Mouse (Mus musculus) thymus, postnatal 25 days (tissue): ENCODE data around the gene Ttc16.
A peak's percentile ranks its signal among the peaks of the same experiment; 100 is the strongest.

ENCODE experiments used
- DNase-seq: peaks from one replicate; pipeline ENCODE4 v3.0.0; 2022

The Ttc16 gene

DNA sequence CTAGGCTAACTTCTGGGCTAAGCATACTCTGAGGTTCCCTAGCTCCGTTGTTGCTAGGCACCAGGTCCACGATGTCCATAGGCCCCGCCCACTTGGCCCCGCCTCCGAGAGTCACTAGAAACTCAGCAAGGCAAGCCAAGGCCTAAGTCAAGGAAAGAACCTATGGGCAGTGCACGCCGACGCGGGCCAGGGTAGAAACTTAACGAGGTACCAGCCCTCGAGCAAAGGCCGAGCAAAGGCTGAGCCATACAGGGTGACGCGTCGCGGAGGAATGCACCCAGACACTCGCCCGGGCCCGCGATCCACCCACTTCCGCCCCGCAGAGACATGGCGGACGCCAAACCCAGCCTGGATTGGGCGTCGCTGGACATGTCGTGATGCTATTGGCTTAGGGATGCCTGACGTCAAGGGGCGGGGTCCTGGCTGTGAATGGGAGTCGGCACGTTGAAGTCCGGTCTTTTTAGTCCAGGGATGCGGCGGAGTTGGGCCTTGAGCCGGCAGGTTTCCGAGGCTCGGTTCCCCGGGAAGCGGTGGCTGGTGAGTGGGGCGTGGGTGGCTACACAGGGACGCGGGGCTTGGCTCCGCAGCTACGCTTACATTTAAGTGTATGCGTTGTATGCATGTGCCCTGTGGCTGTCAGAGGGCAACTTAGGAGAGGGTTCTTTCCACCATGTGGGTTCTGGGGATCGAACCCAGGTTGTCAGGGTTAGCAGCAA is at the start of gene Ttc16, which contains the start of gene Ptrh1:
Gene Ttc16 (minus strand): TSS at position 275 of the 716 bp plus-strand sequence.
Gene Ptrh1 (plus strand): TSS at position 428 of the 716 bp plus-strand sequence.
- peak; percentile 97 for DNase-seq

DNA sequence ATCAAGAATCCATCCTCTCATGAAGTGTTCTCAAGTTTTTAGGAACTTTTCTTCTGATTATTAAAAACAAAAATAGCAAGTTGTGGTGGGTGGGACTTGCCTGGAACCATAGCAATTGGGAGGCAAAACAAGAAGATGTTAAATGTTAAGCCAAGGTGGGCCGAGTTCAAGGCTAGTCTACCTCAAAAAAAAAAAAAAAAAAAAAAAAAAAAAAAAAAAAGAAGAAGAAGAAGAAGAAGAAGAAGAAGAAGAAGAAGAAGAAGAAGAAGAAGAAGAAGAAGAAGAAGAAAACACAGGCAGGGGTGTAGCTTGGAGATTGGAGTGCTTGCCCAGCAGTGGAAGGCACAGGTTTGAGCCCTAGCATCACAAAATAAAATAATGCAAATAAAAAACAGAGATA is 49.3 kb upstream of the Ttc16 start:
- no peak for DNase-seq

DNA sequence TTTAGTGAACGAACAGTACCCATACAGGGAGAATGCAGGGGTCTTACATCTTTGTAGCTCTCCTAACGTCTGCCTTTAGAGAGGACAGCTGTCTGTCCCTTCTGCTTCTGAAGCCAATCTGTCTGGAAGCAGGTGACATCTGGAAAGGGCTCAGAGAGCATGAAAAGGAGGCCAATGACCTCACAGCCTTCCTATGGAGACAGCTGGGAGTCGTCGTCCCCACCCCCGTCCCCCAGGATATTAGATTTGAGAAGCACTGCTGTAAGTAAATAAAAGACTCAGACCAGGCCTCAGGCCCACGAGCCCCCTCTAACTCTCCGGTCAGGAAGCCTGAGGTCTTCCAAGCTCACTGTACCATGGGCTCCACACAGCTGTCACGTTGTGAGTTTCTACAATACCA is 48.7 kb upstream of the Ttc16 start:
- no peak for DNase-seq

DNA sequence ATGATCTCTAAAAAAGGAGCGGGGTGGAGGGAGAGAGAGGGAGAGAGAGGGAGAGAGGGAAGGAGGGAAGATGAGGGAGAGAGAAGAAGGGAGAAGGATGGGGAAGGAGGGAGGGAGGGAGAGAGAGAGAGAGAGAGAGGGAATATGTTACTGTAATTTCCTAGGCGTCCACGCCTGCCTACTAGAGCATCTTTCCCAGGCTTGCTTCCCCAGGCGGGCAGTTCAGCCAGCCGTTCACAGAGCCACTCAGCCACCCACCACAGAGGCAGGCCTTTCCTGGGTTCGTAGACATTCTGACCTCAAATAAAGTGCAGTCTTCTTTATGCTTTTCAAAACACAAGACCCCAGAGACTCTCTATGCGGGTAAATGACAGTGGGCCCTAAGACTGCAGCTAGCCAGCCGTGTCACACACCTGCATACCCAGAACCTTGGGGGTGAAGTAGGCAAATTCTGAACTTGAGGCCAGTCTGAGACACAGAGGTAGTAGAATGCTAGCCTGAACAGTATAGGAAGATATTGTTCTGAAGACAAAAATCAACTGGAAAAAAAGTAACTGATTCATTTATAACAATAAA is 48.2 kb upstream of the Ttc16 start:
- DNase-seq, result no peak

DNA sequence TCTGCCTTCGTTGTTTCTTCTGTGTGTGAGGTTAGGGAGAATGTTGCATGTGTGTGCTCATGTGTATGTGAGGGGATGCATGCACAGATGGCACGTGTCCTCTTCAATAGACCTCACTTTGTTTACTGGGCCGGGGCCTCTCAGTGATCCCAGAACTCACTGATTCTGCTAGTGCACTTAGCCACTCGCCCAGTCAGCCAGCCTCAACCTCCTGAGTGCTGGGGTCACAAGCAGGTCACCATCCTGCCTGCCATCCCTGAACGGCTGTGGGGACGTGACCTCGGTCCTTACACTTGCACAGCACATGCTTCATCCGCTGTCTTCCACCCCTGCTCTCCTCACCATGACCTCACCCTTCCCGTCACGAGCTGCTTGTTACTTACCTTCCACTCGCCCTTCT is 47.7 kb upstream of the Ttc16 start:
- DNase-seq, result no peak

DNA sequence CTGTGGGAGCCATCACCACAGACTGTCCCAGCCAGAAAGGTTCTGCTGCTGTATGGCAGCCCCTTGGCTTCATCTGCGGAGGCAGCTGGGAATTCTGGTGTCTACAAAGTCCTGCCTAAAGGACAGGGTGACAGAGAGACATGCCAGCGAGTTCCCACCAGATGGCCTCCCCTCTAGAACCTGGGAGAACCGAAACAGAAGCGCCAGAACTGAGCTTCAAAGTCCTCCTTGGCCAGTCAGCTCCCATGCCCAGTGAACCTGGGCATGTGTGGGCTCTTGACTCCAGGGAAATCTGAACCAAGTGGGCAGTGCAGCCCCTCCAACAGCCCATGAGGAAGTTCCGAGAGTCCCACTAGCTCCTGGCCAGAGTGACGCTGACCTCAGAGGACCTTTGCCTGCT is 47.2 kb upstream of the Ttc16 start:
- no peak for DNase-seq

DNA sequence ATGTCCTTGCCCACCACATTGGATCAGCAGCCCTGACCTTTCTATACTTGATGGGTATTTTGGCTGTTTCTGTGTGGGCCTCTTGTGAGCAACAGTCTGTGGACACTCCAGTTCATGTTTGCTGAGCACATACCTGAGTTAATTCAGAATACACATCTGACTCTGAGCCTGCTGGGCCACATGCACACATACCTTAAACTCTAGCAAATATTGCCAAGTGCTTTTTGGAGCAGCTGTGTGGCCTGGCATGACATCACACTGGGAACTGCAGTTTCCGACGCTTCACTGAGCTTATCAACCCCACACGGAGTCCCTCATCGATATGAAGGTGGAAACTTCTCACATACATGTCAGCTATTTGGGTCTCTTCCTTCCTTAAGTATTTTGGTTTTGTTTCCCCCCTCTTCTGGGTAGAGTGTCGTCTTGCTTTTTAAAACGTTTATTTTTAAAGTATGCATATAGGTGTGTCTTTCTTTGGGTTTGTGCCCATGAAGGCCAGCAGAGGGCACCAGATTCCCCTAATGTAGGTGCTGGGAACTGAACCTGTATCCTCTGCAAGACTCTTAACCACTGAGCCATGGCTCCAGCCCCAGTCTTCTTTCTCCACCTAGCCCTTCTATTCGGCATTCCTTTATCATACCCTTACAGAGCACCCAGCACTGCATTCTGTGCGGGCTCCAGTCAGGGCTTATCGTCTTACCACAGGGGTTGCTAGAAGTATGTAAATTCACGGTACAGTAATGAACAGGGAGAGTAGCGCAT is 45.8 kb upstream of the Ttc16 start:
- peak; percentile 61 for DNase-seq

DNA sequence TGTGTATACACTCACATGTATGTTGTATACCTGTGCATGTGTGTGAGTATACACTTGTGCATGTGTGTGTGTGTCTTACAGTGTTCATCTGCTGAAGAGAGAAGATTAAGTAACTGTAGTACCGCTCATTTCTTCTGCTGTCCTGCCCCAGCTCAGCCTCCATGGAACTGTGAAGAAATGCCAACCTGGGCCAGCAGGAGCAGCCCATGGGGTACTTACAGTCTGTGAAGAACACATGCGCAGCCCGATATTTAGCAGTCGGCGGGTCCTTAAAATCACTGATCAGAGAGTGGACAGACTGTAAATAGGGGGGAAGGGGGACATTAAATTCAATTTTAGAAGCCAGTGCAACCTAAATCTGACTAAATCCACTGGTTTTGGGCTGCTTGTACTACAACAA is 42.8 kb upstream of the Ttc16 start:
- DNase-seq, result no peak

DNA sequence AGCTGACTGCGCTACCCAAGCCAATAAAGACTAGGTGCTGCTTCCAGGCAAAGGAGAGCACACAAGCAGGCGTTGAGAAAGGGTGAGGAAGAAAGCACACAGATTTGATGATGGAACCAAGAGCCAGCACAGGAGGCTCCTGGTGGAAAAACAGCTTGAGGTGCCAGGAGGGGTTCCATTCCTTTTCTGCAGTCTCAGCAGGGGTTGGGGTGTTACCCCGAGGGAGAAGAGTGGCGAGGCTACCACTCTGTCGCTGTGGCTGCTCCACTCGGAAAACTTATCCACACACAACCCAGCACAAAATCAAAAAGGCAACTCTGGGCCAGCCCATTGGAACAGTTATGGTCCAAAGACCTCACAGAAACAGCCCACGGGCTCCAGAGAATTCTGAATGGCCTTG is 42.2 kb upstream of the Ttc16 start:
- no peak for DNase-seq

DNA sequence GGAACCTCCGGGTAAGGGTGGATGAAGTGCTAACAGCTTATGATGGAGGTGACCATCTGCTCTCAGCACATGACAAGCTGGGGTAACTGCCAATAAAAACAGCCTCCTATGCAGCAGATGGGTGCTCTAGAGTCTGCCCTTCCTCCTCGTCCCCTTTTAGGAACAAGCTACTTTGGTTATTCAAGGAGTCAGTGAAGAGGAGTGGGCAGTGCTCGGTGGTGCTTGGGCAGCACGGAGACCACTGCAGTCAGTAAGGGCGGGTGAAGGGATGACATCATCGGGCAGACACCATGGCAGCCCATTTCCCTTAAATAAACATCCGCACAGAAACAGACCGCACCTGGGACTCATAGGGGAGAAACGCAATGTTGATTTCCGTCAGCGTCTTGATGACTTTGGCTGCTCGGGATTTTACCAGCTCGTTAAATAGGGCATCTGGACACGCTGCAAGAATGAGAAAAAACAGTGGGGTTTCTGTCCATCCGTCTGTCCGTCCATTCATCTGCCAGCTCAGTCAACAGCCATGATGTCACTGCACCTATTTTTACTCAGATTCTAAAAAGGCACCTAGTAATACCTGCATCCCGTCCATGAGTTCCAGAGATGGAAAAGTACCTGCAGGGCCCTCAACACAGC is 41.6 kb upstream of the Ttc16 start:
- no peak for DNase-seq

DNA sequence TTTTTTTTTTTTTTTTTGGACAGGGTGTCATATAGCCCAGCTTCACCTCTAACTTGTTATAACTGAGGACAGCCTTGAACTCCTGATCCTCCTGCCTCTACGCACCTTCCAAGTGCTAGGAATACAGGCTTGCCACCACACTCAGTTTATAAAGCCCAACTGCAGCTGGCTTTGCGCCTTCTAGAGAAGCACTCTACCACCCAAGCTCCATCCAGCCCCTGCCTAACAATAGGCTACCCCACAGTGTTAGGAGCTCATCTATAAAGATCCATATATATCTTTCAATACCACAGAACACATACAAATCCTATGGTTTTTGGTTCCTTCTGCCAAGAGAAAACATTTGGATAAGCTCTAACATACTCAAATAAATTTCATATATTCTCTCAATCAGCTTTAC is 41.1 kb upstream of the Ttc16 start:
- DNase-seq, result no peak

DNA sequence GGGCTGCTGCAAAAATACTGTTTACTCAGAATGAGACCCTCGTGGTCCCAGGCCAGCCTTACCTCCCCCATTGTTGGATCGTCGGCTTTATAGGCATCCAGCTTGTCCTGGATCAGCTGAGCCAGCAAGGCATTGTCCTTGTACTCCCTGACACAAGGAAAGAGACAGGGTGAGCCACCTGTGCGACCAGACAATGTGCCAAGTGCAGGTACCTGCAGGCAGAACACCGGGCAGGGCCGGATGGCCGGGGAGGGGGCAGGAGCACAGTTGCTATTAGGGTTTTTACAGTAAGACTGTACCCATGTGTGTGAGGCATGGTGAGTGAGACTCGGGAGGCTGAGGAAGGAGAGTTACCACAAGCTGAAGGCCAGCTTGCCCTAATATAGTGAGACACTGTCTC is 36.5 kb upstream of the Ttc16 start:
- DNase-seq, result no peak

DNA sequence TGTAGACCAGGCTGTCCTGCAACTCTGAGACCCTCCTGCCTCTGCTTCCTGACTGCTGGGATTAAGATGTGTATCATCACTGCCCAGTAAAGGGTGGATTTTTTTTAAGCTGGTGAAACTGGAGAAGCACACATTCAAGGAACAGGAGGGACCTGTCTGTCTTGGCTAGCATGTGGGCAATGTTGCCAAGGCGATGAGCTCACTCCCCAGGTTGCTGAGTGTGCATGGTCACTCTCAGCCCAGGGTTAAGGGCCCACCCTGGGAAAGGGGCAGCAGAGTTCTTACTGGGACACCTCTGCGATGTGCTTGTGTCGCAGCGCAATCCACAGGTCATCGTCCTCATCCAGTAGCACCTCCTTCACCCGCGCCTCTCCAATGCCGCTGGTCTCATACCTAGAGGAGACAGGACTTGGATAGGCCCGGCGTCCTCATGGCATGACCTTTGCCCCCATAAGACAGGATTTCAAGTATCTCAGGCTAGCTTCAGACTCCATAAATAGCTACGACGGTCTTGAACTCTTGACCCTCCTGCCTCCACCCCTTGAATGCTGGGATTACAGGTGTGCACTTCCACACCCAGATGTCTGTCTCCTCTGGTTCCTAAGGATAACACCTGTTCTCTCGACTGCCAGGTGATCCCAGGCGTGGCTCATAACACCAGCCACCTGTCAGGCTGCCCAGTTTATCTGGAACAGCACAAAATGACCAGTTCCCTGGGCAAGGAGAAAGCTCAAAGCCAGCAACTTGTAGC is 33.6 kb upstream of the Ttc16 start:
- no peak for DNase-seq

DNA sequence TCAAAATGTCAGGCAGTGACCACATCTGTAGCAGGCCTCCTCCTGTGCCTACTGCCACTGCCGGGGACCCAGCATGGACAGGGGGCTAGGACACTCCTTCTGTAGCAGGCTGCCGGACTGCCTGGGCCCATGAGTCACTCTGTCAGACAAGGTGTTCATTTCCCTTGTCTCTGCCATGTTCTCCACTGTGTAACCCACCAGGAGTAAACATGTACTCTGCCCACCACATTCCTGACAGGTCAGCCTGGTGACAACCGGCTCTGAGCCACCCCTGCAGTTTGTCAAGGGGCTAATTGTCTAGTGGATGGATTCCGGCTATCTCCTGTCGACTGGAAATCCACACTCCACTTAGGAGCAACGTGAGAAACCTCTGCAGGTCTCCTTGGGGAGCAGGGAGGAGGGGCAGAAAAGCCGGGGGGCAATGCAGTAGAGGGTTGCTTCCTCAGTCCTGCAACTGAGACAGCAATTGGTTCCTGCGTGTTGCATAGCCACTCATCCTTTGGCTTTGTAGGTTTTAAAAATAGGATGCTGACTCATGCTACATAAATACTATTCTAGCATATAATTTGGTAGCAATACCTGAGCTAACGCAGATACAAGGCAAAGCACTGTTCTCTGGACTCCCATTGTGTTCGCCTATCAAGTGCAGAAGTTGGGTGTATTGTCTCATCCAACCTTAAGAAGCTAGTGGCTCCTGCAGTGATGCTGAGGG is 23.0 kb upstream of the Ttc16 start:
- no peak for DNase-seq

DNA sequence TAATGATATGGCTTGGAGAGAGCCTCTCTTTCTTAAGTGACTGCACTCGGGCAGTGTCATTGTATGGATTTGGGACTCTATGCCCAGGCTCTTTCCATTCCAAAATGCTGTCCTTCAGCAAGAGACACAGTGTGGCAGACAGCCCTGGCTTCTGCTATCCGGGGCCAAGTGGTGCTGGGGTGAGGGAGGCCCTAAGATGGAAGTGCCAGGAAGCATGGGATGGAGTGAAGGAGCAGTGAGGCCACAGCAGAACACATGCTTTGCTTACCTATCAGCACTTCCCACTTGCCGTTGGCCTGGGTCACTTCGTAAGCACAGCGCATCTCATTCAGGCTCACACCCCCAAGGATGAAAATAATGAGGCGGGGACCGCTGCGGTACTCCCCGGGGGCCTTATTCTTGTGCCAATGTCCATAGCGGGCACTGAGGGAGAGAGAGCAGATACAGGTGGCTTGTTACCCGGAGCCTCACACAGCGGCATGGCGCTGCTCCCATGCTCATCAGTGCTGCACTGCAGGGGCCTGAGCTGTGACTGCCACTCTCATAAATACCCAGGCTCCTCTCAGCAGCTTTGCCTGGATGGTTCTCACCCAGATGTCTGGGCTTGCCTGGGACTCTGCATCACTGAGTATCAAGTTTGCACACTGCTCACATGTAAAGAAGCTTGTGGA is 20.4 kb upstream of the Ttc16 start:
- no peak for DNase-seq

DNA sequence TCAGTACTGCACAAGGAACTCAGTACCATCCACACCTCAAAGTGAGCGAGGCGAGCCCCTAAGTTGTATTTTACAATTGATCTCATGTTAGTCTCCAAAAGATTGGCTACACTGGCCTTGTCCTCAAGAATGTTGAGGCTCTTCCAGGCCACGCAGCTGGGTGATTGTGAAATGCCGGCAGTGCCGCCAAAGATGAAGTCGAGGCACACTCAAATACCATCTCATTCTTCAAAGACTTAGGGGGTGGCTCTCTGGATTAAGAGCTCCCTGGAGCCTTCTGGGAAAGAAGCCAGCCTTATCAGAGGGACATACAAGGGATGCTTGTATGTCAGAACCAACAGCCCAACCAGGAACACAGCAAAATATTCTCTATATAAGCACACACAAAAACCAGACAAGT is 15.9 kb upstream of the Ttc16 start:
- DNase-seq, result no peak

DNA sequence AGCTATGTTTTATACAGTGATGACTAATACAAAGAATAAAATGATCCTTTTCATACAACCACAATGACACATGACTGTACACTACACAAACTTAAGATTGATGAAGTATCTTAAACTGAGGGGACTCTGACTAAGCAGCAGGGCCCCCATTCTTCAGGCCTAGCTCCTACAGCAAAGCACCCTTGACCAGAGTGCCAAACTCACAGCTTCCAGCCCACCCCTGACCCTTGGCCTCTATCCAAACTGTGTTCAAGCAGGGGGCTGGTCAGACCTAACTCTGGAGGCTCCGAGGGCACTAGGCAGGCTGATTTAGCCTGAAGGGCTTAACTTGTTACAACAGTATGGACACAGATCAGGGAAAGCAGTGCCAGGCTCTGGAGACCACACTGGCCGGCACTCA is 13.1 kb upstream of the Ttc16 start:
- no peak for DNase-seq

DNA sequence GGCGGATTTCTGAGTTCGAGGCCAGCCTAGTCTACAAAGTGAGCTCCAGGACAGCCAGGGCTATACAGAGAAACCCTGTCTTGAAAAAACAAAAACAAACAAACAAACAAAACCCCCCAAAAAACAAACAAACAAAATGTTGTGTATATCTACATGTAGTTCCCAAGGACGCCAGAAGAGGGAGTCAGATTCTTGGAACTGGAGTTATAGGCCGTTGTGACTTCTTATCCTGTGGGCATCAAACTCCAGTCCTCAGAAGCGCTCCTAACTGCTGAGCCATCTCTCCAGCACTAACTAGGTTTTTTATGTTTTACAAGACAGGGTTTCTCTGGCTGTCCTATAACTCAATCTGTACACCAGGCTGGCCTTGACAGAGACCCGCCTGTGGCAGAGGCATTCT is 11.7 kb upstream of the Ttc16 start:
- DNase-seq, result no peak

DNA sequence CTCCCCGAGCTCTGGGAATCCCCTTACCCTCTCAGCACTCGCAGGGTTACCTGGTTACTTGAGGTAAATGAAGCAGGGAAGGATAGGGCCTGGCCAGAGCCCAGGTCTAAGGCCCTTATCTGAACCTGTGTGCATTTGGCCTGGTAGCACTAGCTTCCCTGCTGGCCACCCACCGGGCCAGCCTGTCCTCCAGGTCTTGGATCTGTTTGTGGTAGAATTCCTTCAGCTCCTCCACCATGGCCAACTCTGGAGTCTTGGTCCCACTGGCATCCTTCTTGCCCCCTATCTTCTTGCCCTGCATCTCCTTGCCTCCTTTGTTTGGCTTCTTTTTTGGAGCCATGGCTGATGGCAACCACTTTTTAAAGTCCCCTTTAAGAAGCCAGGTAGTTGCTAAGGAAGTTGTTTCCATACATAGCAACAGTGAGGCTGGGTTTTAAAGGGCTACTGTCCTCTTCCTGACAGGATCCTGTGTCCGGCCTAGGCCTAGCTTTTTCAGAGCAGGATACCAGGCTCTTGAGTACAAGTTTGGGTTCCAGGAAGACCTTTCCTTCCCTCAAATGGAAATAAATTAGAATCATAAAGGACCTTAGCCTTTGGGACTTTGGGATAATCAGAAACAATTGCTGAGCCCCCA is 8.7 kb upstream of the Ttc16 start, which contains the start of gene Cfap157:
Gene Cfap157 (minus strand): TSS at position 381 of the 634 bp plus-strand sequence.
- DNase-seq, result no peak

DNA sequence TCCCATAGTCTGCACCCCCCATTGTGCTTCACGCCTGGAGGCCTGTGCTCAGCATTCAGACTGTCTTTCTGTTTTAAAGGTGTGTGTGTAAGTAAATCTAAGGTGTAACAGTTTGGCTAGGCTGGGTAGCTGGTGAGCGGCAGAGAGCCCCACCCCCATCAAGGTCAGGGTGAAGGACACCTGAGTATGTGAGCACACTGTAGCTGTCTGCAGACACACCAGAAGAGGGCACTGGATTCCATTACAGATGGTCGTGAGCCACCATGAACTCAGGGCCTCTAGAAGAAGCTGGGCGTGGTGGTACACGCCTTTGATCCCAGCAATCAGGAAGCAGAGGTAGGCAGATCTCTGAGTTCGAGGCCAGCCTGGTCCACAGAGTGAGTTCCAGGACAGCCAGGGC is 6.3 kb upstream of the Ttc16 start:
- no peak for DNase-seq

DNA sequence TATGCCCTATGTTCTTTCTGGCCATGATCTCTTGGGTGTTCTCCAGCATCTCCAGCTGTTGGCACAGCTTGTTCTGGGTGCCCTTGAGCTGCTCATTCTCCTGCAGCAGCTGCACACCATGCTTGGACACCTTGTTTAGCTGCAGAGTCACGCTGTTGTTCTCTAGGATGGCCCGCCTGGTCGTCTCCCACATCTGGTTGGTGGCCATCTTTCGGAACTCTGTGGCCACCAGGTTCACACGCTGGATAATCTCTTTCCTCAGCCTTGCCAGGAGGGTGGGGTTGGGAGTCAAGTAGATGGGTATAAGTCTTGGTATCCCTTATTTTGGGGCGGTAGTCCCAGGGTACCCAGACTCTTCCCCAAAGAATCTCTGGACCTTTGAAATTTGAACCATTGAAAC is 4.3 kb upstream of the Ttc16 start:
- no peak for DNase-seq
